Mouse (Mus musculus) MEL (cell line): ENCODE measurements at regions not wholly inside any gene's neighbourhood (a gene's known extent, or its start where the extent isn't known, plus 50 kb on each side); places are given as distances from the start of the nearest gene placed in this dataset.

ENCODE experiments used
- CHD1 ChIP-seq: IDR thresholded peaks from 2 replicates; pipeline ENCODE4 v1.6.1; 2012; ENCODE audit warnings: low read depth, mild to moderate bottlenecking, inconsistent platforms, low read length, improper control_type of control experiment
- CHD2 ChIP-seq: IDR thresholded peaks from 2 replicates; pipeline ENCODE4 v1.6.1; 2011; ENCODE audit warnings: low read length, improper control_type of control experiment
- CTCF ChIP-seq, 3 experiments: IDR thresholded peaks in 2 of 3; conservative IDR thresholded peaks in 1 of 3; 2 replicates each; pipeline ENCODE4 v1.5.1; 2011 to 2012; ENCODE audit warnings: low read length in 3 of 3, low read depth in 2 of 3, mild to moderate bottlenecking in 2 of 3, improper control_type of control experiment in 1 of 3, inconsistent platforms in 1 of 3, mixed read lengths in 1 of 3, moderate library complexity in 1 of 3; ENCODE audit not compliant: control insufficient read depth in 1 of 3, insufficient read depth in 1 of 3, poor library complexity in 1 of 3, severe bottlenecking in 1 of 3
- EP300 ChIP-seq, 2 experiments: IDR thresholded peaks; 2 replicates each; pipeline ENCODE4 v1.6.1; 2011; ENCODE audit warnings: improper control_type of control experiment in 2 of 2, low read length in 2 of 2, low read depth in 1 of 2, mild to moderate bottlenecking in 1 of 2
- JUND ChIP-seq: IDR thresholded peaks from 2 replicates; pipeline ENCODE4 v1.6.1; 2011; ENCODE audit warnings: low read depth, mild to moderate bottlenecking, improper control_type of control experiment, low read length
- MAFK ChIP-seq: IDR thresholded peaks from 2 replicates; pipeline ENCODE4 v1.6.1; 2011; ENCODE audit warnings: low read depth, mild to moderate bottlenecking, low read length, improper control_type of control experiment, borderline replicate concordance
- MAX ChIP-seq: IDR thresholded peaks from 2 replicates; pipeline ENCODE4 v1.6.1; 2011; ENCODE audit warnings: low read length, improper control_type of control experiment
- MXI1 ChIP-seq: IDR thresholded peaks from 2 replicates; pipeline ENCODE4 v1.6.1; 2011; ENCODE audit warnings: mild to moderate bottlenecking, low read depth, low read length, improper control_type of control experiment
- MYB ChIP-seq: IDR thresholded peaks from 2 replicates; pipeline ENCODE4 v1.6.1; 2011; ENCODE audit warnings: mild to moderate bottlenecking, low read depth, low read length, improper control_type of control experiment
- NRF1 ChIP-seq: IDR thresholded peaks from 2 replicates; pipeline ENCODE4 v1.6.1; 2014; ENCODE audit warnings: low read depth, mild to moderate bottlenecking, inconsistent platforms, low read length, improper control_type of control experiment, moderate library complexity; ENCODE audit not compliant: poor library complexity, insufficient read depth, severe bottlenecking
- POLR2AphosphoS5 ChIP-seq: IDR thresholded peaks from 2 replicates; pipeline ENCODE4 v1.6.1; 2012; ENCODE audit warnings: low read depth, borderline replicate concordance, mild to moderate bottlenecking, inconsistent platforms, low read length, moderate library complexity, mixed read lengths
- TAL1 ChIP-seq: IDR thresholded peaks from 2 replicates; pipeline ENCODE4 v1.6.1; 2012; ENCODE audit warnings: mild to moderate bottlenecking, inconsistent platforms, low read length, moderate library complexity, mixed read lengths
- ZC3H11A ChIP-seq: IDR thresholded peaks from 2 replicates; pipeline ENCODE4 v1.6.1; 2012; ENCODE audit warnings: low read depth, mild to moderate bottlenecking, inconsistent platforms, low read length, improper control_type of control experiment

DNA sequence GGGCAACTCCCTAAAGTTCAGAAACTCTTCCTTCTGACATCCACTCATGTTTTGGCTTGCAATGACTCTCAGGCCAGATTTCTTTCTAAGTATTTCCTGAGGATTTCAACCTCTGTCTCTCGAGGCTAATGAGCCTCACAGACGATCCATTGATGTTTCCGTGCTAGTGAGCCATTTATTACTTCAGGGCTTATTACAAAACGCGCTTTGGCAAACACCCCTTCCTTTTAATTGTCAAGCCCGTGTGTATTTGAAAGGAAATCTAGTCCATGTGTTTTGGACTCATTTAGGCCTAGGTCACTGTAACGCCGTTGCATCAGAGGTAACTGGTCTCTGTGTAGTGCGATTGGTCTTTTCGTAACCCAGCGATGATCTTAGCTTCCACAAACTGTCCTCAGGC is 90.3 kb downstream of the Spata18 start:
- TF ChIP-seq MAFK, result no peak
- TF ChIP-seq CTCF (IDR thresholded peaks at IDR 0.05 in 2 of 3, conservative IDR thresholded peaks at IDR 0.05 in 1 of 3; ENCODE audit: control insufficient read depth in 1 of 3, insufficient read depth in 1 of 3, low read depth in 2 of 3, low read length in 3 of 3, poor library complexity in 1 of 3, severe bottlenecking in 1 of 3), result no peak
- no peak for TF ChIP-seq MXI1
- TF ChIP-seq MAX, result no peak
- no peak for TF ChIP-seq EP300 (IDR thresholded peaks at IDR 0.05; ENCODE audit: low read depth in 1 of 2, low read length in 2 of 2)
- no peak for TF ChIP-seq ZC3H11A
- no peak for TF ChIP-seq NRF1
- no peak for TF ChIP-seq POLR2AphosphoS5
- TF ChIP-seq MYB, result no peak
- TF ChIP-seq TAL1, result no peak
- no peak for TF ChIP-seq CHD2
- no peak for TF ChIP-seq JUND
- no peak for TF ChIP-seq CHD1
